Mouse (Mus musculus) liver, adult 2 months (tissue): ENCODE measurements at regions not wholly inside any gene's neighbourhood (a gene's known extent, or its start where the extent isn't known, plus 50 kb on each side); places are given as distances from the start of the nearest gene placed in this dataset.

Source experiments
- CTCF ChIP-seq: fragments of 200-500 bp; IDR thresholded peaks from 2 replicates; pipeline ENCODE4 v1.5.1; 2011; ENCODE audit warnings: low read depth, low read length, control low read depth
- POLR2A ChIP-seq: fragments of 200-500 bp; IDR thresholded peaks from 2 replicates; pipeline ENCODE4 v1.6.1; 2011; ENCODE audit warnings: low read length, control low read depth; ENCODE audit not compliant: insufficient read depth; ENCODE audit errors: extremely low read depth

- TF ChIP-seq CTCF (no peak), POLR2A (no peak)
Measured at GRCm38 (mm10) chr2:148292895-148293294, 102.2 kb upstream of the Sstr4 start.
